Mouse (Mus musculus) liver, postnatal 0 days (tissue): ENCODE measurements at regions not wholly inside any gene's neighbourhood (a gene's known extent, or its start where the extent isn't known, plus 50 kb on each side); places are given as distances from the start of the nearest gene placed in this dataset.

Experiments used
- ATAC-seq: fragments of 200-750 bp; cut with Nextera tagmentation; 2 replicates; pipeline ENCODE4 v1.8.0; 2017; ENCODE audit warnings: mild to moderate bottlenecking, moderate library complexity
- DNase-seq: peaks from one replicate; pipeline ENCODE4 v3.0.0-alpha.2; 2016
- H3K27ac ChIP-seq: fragments of 300-500 bp; sonication (generic); 2 replicates; pipeline ENCODE4 v1.5.1; 2014; ENCODE audit warnings: antibody characterized with exemption, moderate library complexity, mild to moderate bottlenecking, low read depth
- H3K27me3 ChIP-seq: fragments of 300-500 bp; sonication (generic); 2 replicates; pipeline ENCODE4 v1.6.1; 2014; ENCODE audit warnings: low read length, control low read depth, mixed read lengths; ENCODE audit not compliant: insufficient read depth
- H3K36me3 ChIP-seq: fragments of 300-500 bp; sonication (generic); replicated peaks from 2 replicates; pipeline ENCODE4 v1.6.1; 2014; ENCODE audit warnings: mild to moderate bottlenecking, control low read depth, low read length, moderate library complexity, mixed read lengths; ENCODE audit not compliant: insufficient read depth
- H3K4me1 ChIP-seq: fragments of 300-500 bp; sonication (generic); 2 replicates; pipeline ENCODE4 v1.6.1; 2014; ENCODE audit warnings: antibody characterized with exemption, mild to moderate bottlenecking, control low read depth; ENCODE audit not compliant: insufficient read depth
- H3K4me2 ChIP-seq: fragments of 300-500 bp; sonication (generic); 2 replicates; pipeline ENCODE4 v1.6.1; 2014; ENCODE audit warnings: low read depth, mild to moderate bottlenecking, low read length, moderate library complexity, mixed read lengths
- H3K4me3 ChIP-seq: fragments of 300-500 bp; sonication (generic); 2 replicates; pipeline ENCODE4 v1.5.1; 2014; ENCODE audit warnings: low read depth, low read length
- H3K9ac ChIP-seq: fragments of 300-500 bp; sonication (generic); replicated peaks from 2 replicates; pipeline ENCODE4 v1.6.1; 2014; ENCODE audit warnings: mild to moderate bottlenecking, moderate library complexity
- H3K9me3 ChIP-seq: fragments of 300-500 bp; sonication (generic); 2 replicates; pipeline ENCODE4 v1.6.1; 2016; ENCODE audit warnings: mild to moderate bottlenecking, control low read depth, low read length, mixed read lengths
- CTCF ChIP-seq: sonication (generic); IDR thresholded peaks from 2 replicates; pipeline ENCODE4 v1.5.1; 2016; ENCODE audit warnings: antibody characterized with exemption, low read depth
- EP300 ChIP-seq: IDR thresholded peaks from 2 replicates; pipeline ENCODE4 v1.6.1; 2016; ENCODE audit warnings: antibody characterized with exemption, low read depth, mild to moderate bottlenecking
- WGBS: fragments of 180-500 bp; shearing (Covaris S2); extraction: QIAGEN DNeasy Blood & Tissue Kit; methylation state at CpG from one replicate; pipeline ENCODE4 v1.1.7; 2014; ENCODE audit not compliant: insufficient replicate concordance; 5-methylcytosine and 5-hydroxymethylcytosine counted together

DNA sequence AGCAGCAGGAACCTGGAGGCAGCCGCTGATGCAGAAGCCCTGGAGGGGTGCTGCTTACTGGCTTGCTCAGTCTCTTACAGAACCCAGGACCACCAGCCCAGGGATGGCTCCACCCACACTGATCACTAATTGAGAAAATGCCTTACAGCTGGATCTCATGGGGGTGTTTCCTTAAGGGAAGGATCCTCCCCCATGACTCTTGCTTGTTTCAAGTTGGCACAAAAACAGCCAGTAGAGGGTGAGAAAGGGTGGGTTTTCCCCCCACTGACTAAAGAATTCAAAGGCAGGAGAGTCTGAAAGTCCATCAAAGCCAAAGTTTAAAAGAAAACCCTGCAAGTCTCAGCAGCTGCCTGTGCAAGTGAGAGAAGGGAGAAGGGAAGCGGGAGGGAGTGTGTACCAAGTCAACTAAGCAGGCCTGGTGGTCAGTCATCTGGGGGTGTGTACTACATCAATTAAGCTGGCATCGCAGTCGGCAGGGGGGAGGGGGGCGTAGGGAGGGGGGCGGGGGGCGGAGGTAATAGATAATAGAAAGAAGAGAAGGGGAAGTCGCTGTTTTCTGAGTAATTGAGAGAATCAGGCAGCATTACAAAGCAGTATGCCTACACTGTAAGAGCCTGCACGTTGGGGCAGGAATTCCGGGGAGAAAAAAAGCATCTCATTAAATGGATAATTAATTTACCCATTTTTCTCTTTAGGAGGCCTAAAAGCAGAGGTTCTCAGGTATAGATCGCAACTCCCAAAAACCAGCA is 62.0 kb upstream of the Zdhhc17 start:
- Histone ChIP-seq H3K27ac (no peak overlapping the region), H3K4me2 (no peak overlapping the region), H3K9me3 (no peaks in the 10 kb centered on the region), H3K4me3 (no peak overlapping the region), H3K36me3 (no peaks in the 10 kb centered on the region), H3K4me1 (peaks cover 6% of the 10 kb centered on the region; the same call in 1 of the 2 replicates), H3K9ac (no peak overlapping the region), H3K27me3 (no peaks in the 10 kb centered on the region)
- DNase-seq (no peak), ATAC-seq (no peak)
- 29% methylated on average over 8 of the region's 11 CpGs for WGBS
- TF ChIP-seq EP300 (no peak), CTCF (no peak)

DNA sequence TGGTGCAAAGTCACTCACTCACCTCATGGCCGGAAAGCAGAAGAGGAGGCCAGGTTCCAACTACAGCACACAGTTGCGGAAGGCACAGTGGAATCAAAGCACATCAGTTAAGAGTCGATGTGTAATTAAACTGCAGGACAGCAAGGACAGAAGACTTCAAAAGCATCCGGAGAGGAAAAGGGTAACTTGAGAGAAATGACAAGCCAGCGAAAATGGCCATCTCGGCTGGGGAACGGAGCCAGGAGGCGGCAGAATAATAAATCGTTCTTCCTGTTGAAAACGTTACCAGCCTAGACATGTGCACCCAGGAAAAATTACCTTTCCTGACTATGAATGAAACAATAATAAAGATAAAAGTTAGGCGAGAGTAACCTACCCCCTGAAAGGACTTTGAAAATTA is 56.2 kb upstream of the Zdhhc17 start:
- ATAC-seq (no peak), DNase-seq (no peak)
- H3K4me3 ChIP-seq = no peak overlapping the region
- no peaks in the 10 kb centered on the region for H3K27me3 ChIP-seq
- no peak for TF ChIP-seq EP300
- no peak for TF ChIP-seq CTCF
- no peak overlapping the region for H3K27ac ChIP-seq
- no peaks in the 10 kb centered on the region for H3K4me1 ChIP-seq
- no peaks in the 10 kb centered on the region for H3K36me3 ChIP-seq
- H3K9me3 ChIP-seq = no peaks in the 10 kb centered on the region
- 69% methylated on average over 11 of the region's 11 CpGs for WGBS
- no peak overlapping the region for H3K4me2 ChIP-seq
- no peak overlapping the region for H3K9ac ChIP-seq

DNA sequence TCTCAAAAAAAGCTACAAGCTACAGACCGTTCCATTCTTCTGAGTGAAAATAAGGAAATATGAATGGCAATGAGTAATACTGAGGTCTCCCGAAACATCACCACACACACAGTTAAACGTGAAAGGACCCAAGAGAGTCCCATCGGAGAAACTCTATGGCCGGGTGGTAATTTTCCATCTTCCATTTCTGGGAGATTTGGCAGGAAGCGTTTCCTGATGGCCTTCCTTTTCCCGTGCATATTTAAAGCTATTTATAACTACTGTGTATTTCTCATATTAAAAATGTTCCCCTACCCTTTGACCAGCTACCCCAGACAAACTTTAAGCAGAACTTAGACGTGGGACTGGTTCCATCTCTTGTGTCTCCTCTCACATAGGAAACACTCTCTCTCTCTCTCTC is 50.7 kb upstream of the Zdhhc17 start:
- no peak overlapping the region for H3K4me2 ChIP-seq
- TF ChIP-seq CTCF (no peak), EP300 (no peak)
- ATAC-seq (no peak), DNase-seq (no peak)
- no peaks in the 10 kb centered on the region for H3K27me3 ChIP-seq
- H3K9me3 ChIP-seq = no peaks in the 10 kb centered on the region
- H3K4me1 ChIP-seq = no peaks in the 10 kb centered on the region
- no peak overlapping the region for H3K4me3 ChIP-seq
- WGBS = 71% methylated on average over 8 of the region's 8 CpGs
- no peak overlapping the region for H3K9ac ChIP-seq
- no peaks in the 10 kb centered on the region for H3K36me3 ChIP-seq
- no peak overlapping the region; the same call in 1 of the 2 replicates for H3K27ac ChIP-seq
